Mouse (Mus musculus) heart, adult 11 months (tissue): ENCODE measurements at regions not wholly inside any gene's neighbourhood (a gene's known extent, or its start where the extent isn't known, plus 50 kb on each side); places are given as distances from the start of the nearest gene placed in this dataset.
A peak's percentile ranks its signal among the peaks of the same experiment; 100 is the strongest.

ENCODE experiments used
- DNase-seq: peaks from one replicate; pipeline ENCODE4 v3.0.0; 2022

GRCm38 (mm10) chr10:117555044-117555443 is 74.3 kb upstream of the Cpm start:
- DNase-seq, result no peak

GRCm38 (mm10) chr10:117554533-117554932 is 74.8 kb upstream of the Cpm start:
- no peak for DNase-seq

GRCm38 (mm10) chr10:117553211-117554186 is 75.8 kb upstream of the Cpm start:
- no peak for DNase-seq

GRCm38 (mm10) chr10:117552049-117552652 is 77.1 kb upstream of the Cpm start:
- DNase-seq, result no peak

GRCm38 (mm10) chr10:117551234-117552048 is 77.9 kb upstream of the Cpm start:
- no peak for DNase-seq

- DNase-seq, result no peak
Observed at GRCm38 (mm10) chr10:117549854-117550605, 79.3 kb upstream of the Cpm start.

GRCm38 (mm10) chr10:117549506-117549830 is 79.8 kb upstream of the Cpm start:
- no peak for DNase-seq

GRCm38 (mm10) chr10:117548775-117549505 is 80.4 kb upstream of the Cpm start:
- DNase-seq, result no peak

- no peak for DNase-seq
Observed at GRCm38 (mm10) chr10:117548262-117548661, 81.0 kb upstream of the Cpm start.

- peak; percentile 85 for DNase-seq
Observed at GRCm38 (mm10) chr10:117547275-117547674, 82.0 kb upstream of the Cpm start.

GRCm38 (mm10) chr10:117545842-117546631 is 83.3 kb upstream of the Cpm start:
- no peak for DNase-seq

GRCm38 (mm10) chr10:117544680-117545546 is 84.4 kb upstream of the Cpm start:
- DNase-seq, result no peak

GRCm38 (mm10) chr10:117543995-117544679 is 85.2 kb upstream of the Cpm start:
- DNase-seq, result no peak

- no peak for DNase-seq
Observed at GRCm38 (mm10) chr10:117543696-117543950, 85.7 kb upstream of the Cpm start.

GRCm38 (mm10) chr10:117542886-117543695 is 86.2 kb upstream of the Cpm start:
- DNase-seq, result no peak

GRCm38 (mm10) chr10:117542351-117542750 is 86.9 kb upstream of the Cpm start:
- no peak for DNase-seq

- DNase-seq, result no peak
Observed at GRCm38 (mm10) chr10:117541487-117541886, 87.8 kb upstream of the Cpm start.

- DNase-seq, result no peak
Observed at GRCm38 (mm10) chr10:117540747-117541398, 88.4 kb upstream of the Cpm start.
